Mouse (Mus musculus): ENCODE results near the gene Arhgdia.

The Arhgdia gene

DNA sequence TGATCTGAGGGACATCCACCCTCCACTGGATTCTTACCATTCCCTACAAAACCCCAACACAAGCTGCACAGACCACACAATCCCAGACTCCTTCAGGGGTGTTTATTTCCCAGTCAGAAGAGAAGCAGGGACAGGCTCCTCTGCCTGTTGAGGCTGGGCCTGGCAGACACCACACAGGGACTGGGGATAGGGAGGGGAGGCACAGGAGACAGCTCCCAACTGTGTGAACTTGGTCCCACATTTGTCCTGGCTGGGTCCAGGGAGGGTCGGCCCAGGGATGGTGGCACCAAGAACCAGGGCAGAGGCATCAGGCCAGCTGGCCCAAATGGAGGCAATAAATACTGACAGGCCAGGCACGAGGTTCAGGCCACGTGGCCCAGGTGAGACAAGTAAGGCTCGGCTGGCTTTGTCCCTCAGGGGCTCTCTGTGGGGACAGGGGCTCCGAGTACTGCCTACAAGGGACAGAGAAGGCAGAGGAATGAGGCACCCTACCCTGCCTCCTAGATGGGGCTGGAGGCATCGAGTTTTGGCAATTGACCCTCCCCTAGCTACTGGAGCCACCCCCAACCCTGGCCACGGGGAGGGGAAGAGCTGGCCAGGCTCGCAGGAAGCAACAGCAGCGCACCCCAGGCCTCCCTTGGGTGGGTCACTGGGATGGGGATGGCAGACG is 3.3 kb downstream of the Arhgdia start:
- no peak for DNase-seq (ENCODE audit: low read depth, low spot score)
- Histone ChIP-seq H3K27me3 (ENCODE audit: control insufficient read depth, insufficient read depth, low read length, poor library complexity, severe bottlenecking) (no peaks in the 10 kb centered on the region), H3K36me3 (ENCODE audit: control insufficient read depth, insufficient read depth, low read length, poor library complexity, severe bottlenecking) (peaks cover 19% of the 10 kb centered on the region)

GRCm38 (mm10) chr11:120577211-120578023 is 4.0 kb downstream of the Arhgdia start:
- Histone ChIP-seq H3K36me3 (ENCODE audit: control insufficient read depth, insufficient read depth, low read length, poor library complexity, severe bottlenecking) (peaks cover 19% of the 10 kb centered on the region), H3K27me3 (ENCODE audit: control insufficient read depth, insufficient read depth, low read length, poor library complexity, severe bottlenecking) (no peaks in the 10 kb centered on the region)
- peak; percentile 71 for DNase-seq (ENCODE audit: low read depth, low spot score)

DNA sequence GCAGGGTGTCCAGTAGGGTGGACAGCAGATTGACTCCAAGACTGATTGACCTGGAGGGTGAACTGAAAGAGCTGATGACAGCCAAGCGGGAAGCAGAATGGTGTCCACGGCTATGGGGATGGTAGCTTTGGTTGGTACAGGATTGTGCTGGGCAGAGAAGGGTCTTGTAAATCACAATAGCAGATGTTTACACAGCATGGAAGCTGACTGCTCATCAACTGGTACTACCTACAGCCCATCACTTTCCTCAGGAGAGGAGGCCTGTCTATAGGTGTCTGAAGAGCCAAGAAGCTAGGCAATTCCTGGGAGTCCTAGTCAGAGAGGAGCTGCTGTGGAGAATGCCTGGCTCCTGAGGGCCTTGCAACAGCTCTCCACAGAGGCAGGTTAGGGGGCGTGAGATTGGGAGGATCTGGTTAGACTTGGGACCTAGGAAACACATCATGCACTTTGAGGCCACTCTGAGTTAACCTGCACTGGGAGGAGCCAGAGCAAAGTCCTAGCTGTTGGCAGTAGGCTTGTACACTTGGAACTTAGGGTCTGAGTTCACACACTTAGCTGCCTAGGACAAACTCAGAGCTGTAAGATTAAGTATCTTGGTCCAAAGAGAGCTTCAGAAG is 5.0 kb downstream of the Arhgdia start:
- H3K36me3 ChIP-seq (ENCODE audit: control insufficient read depth, insufficient read depth, low read length, poor library complexity, severe bottlenecking) = peaks cover 19% of the 10 kb centered on the region
- no peak for DNase-seq (ENCODE audit: low read depth, low spot score)
- H3K27me3 ChIP-seq (ENCODE audit: control insufficient read depth, insufficient read depth, low read length, poor library complexity, severe bottlenecking) = no peaks in the 10 kb centered on the region

DNA sequence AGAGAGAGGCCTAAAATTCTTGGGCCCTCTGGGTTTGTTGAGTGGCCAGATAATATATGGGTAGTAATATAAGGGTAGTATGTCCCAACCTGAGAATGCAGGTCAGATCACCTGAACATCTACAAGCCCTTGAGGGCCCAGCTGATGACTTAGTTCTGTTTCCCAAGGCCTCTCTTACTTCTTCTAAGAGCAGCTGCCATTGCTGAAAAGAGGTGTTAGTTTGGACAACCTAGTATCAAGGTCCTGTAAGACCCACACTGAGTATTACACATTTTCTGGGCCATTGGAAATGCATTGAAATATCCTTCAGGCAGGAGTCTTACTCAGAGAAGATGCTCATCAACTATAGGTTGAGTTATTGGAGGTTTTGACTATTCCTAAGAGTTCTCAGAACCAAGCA is 5.5 kb downstream of the Arhgdia start:
- H3K36me3 ChIP-seq (ENCODE audit: control insufficient read depth, insufficient read depth, low read length, poor library complexity, severe bottlenecking) = peaks cover 19% of the 10 kb centered on the region
- H3K27me3 ChIP-seq (ENCODE audit: control insufficient read depth, insufficient read depth, low read length, poor library complexity, severe bottlenecking) = no peaks in the 10 kb centered on the region
- no peak for DNase-seq (ENCODE audit: low read depth, low spot score)

DNA sequence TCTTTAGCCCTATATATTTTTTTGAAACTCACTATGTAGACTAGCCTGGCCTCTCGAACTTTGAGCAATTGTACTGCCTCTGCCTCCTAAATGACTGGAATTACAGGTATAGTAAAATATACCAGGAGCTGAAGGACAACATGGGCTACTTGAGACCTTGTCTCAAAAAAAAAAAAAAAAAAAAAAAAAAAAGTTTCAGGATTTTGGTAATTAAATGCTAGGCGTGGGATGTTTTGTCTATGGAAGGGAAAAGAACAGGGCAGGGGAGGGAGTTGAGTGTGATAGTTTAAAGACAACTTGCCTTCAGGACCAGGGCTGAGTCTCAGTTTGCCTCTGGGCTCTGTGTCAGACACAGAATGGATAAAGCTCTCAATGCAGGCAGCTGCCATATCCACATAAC is 6.4 kb downstream of the Arhgdia start:
- no peak for DNase-seq (ENCODE audit: low read depth, low spot score)
- Histone ChIP-seq H3K27me3 (ENCODE audit: control insufficient read depth, insufficient read depth, low read length, poor library complexity, severe bottlenecking) (no peaks in the 10 kb centered on the region), H3K36me3 (ENCODE audit: control insufficient read depth, insufficient read depth, low read length, poor library complexity, severe bottlenecking) (peaks cover 20% of the 10 kb centered on the region)

DNA sequence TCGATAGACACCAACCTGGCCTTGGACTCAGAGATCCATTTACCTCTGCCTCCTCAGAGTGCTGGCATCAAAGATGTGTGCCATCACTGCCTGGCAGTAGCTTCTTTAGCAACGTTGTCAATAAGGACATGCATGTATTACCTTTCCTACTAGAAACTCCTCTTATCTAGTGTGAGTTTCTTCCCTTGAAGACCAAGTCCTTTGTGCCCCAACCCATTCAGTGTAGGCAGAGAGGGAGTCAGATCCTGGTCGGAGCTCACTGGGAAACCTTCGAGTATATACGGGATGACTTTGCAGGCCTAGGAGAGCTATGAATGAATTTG is 7.2 kb downstream of the Arhgdia start:
- Histone ChIP-seq H3K27me3 (ENCODE audit: control insufficient read depth, insufficient read depth, low read length, poor library complexity, severe bottlenecking) (no peaks in the 10 kb centered on the region), H3K36me3 (ENCODE audit: control insufficient read depth, insufficient read depth, low read length, poor library complexity, severe bottlenecking) (peaks cover 19% of the 10 kb centered on the region)
- no peak for DNase-seq (ENCODE audit: low read depth, low spot score)

DNA sequence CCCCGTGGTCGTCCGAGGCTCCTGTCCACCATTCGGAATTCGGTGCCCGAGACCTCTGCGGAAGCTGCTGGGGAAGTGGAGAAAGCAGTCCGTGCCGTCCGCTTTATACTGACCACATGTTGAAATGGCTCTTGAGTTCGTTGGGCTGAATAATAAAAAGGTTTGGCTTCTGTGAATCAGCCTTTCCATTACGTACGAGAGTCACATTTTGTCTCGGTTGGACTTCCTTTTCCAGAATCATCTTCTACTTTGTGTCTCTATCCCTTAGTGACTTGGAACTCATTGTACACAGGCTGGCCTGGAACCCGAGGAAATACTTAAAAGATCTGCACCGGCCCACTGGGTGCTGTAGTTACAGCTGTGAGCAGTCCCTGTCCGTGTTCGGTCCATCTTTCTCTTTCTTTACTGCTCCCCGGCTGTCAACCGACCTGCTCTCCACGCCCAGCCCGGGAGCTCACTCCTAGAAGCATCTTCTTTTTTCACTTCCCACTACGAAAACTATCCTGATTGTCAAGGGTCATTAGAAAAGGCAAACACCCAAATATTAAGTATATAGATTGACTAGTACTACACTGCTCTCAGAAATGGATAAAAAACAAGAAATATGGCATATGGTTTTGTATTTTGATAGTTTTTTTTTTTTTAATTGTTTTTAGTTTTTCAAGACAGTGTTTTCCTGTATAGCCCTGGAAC is 7.7 kb downstream of the Arhgdia start:
- Histone ChIP-seq H3K36me3 (ENCODE audit: control insufficient read depth, insufficient read depth, low read length, poor library complexity, severe bottlenecking) (peaks cover 14% of the 10 kb centered on the region), H3K27me3 (ENCODE audit: control insufficient read depth, insufficient read depth, low read length, poor library complexity, severe bottlenecking) (no peaks in the 10 kb centered on the region)
- peak; percentile 89 for DNase-seq (ENCODE audit: low read depth, low spot score)

DNA sequence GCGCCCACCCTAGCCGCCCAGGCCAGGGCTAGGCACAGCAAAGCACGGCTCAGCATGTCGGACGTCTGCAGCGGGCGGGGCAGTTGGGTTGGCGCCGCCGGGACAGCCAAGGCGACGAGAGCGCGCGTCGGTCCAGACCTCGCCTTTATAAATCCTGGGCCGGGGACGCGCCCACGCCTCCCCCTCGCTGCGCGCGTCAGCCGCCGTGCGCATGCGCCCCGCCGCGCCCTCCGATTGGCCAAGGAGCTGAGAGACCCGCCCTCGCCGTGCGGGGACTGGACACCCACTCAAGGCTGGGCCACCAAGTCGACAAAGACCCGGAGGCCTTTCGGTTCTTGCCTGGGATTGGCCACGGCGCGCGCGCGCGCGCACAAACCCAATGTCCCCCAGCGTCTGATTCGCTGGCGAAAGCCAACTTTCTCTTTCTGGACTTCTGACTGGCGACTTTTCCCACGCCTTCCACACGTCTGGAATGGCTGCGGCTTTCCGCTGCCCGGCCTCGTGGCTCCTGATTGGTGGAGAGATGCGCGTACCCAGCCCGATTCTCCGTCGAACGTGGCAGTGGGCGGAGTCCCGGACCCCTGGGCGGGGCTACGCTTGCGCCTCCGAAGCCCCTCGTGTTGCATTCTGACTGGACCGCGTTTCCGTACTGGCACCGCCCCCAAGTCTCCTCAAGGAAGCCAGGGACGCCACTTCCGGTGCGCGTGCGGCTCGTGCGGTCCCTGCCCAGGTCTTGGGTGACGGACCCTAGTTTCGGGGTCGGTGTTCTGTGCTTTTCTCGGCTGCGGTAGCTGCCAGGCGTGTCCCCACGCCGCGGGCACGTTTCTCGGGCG is 8.5 kb downstream of the Arhgdia start, which contains the start of gene P4hb:
P4hb (minus strand) TSS at position 502 of the 833 bp plus-strand sequence.
- Histone ChIP-seq H3K27me3 (ENCODE audit: control insufficient read depth, insufficient read depth, low read length, poor library complexity, severe bottlenecking) (no peaks in the 10 kb centered on the region), H3K36me3 (ENCODE audit: control insufficient read depth, insufficient read depth, low read length, poor library complexity, severe bottlenecking) (peaks cover 8% of the 10 kb centered on the region)
- peak; percentile 99 for DNase-seq (ENCODE audit: low read depth, low spot score)

- H3K27me3 ChIP-seq (ENCODE audit: control insufficient read depth, insufficient read depth, low read length, poor library complexity, severe bottlenecking) = no peaks in the 10 kb centered on the region
- no peak for DNase-seq (ENCODE audit: low read depth, low spot score)
Observed at GRCm38 (mm10) chr11:120572417-120572751, 9.0 kb downstream of the Arhgdia start.

DNA sequence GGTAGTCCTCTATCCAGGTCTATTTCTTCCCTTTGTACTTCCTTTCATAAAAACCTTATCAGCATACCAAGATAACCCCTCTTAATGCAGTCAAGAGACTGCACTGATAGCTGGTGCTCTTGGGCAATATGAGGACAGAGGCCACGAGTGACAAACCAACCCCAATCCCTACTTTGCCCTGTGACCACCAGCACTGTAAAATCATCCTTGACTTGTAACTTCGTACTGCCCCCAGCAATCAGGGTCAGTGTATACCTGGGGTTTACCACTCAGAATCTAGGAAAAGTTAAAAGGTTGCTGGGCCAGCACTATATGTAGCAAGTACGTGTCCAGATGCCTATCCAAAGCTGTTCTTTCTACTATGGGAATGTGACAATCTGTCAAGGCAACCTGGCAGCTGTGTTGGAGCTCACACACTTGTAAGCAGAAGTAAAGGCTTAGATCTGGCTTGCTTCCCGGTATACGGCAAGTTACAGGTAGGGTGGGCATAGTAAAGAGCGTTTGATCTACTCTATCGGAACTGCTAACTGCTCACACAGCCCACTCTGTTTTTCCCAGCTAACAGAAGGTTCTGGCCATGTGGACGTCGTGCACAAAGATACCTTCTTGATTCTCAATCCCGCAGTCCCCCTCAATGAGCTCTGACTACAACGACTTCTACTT is 9.5 kb downstream of the Arhgdia start:
- DNase-seq (ENCODE audit: low read depth, low spot score) = no peak
- Histone ChIP-seq H3K36me3 (ENCODE audit: control insufficient read depth, insufficient read depth, low read length, poor library complexity, severe bottlenecking) (peaks cover 4% of the 10 kb centered on the region), H3K27me3 (ENCODE audit: control insufficient read depth, insufficient read depth, low read length, poor library complexity, severe bottlenecking) (no peaks in the 10 kb centered on the region)

More at GRCm38 (mm10) chr11:120572417-120572751, 9.0 kb downstream of the Arhgdia start:
- peaks cover 4% of the 10 kb centered on the region; the same call in 1 of the 2 replicates for H3K36me3 ChIP-seq (ENCODE audit: control insufficient read depth, insufficient read depth, low read length, poor library complexity, severe bottlenecking)

DNA sequence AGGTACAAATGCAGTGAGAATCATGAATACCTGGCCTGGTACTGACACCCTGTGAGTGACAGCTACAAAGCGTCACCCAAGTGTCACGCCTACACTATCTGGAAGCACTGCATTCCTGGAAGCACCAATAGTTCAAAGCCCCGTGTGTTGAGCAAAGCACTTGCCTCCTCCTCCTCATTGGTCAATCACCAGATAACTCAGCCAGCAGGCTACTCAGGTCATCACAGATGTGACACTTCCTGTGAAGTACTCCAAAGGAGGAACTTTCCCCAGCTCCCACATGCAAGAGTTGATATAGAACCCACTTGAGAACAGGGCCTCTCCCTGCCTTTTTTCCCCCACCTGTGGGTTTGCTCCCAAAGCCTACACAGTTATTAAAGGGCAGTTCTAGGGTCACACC is 10.3 kb downstream of the Arhgdia start:
- no peak for DNase-seq (ENCODE audit: low read depth, low spot score)
- no peaks in the 10 kb centered on the region for H3K27me3 ChIP-seq (ENCODE audit: control insufficient read depth, insufficient read depth, low read length, poor library complexity, severe bottlenecking)
- peaks cover 4% of the 10 kb centered on the region for H3K36me3 ChIP-seq (ENCODE audit: control insufficient read depth, insufficient read depth, low read length, poor library complexity, severe bottlenecking)

DNA sequence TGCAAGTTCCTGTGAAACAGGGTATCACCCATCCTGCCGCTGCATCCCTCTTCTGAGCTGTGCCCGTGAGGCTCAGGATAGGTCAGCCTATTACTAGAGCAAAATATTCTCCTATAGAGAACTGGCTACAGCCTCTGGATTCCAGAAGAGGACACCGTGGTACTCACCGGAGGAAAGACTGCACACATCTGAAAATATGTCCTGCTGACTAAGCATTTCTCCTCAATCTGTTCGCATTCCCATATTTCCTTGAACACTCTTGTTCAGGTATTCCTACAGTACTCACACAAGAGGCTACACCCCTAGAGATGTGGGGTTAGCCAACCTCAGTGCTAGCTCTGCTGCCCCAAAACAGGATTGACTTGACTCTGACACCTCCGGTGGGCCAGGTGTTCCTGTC is 13.1 kb downstream of the Arhgdia start:
- no peak for DNase-seq (ENCODE audit: low read depth, low spot score)
- Histone ChIP-seq H3K27me3 (ENCODE audit: control insufficient read depth, insufficient read depth, low read length, poor library complexity, severe bottlenecking) (no peaks in the 10 kb centered on the region), H3K36me3 (ENCODE audit: control insufficient read depth, insufficient read depth, low read length, poor library complexity, severe bottlenecking) (peaks cover 12% of the 10 kb centered on the region)

DNA sequence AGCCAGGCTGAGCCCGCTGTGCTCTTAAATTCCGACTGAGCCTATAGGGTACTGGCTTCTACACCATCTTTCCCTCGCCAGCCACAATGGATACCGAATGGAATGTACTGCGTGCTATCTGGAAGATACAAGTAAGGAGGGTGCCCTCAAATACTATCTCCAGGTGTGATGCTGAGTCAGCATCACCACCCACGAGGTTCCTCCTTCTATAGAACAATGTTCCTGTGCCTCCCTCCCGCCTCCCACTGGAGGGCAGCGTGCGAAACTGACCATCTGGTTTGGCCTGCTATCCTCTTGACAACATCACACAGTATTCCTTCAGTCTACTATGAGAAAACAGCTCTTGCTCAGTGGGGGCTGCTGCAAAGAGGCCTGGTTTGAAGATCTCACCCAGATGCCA is 16.3 kb downstream of the Arhgdia start:
- Histone ChIP-seq H3K27me3 (ENCODE audit: control insufficient read depth, insufficient read depth, low read length, poor library complexity, severe bottlenecking) (no peaks in the 10 kb centered on the region), H3K36me3 (ENCODE audit: control insufficient read depth, insufficient read depth, low read length, poor library complexity, severe bottlenecking) (peaks cover 32% of the 10 kb centered on the region)

GRCm38 (mm10) chr11:120562949-120563348 is 18.5 kb downstream of the Arhgdia start:
- DNase-seq (ENCODE audit: low read depth, low spot score) = no peak
- H3K36me3 ChIP-seq (ENCODE audit: control insufficient read depth, insufficient read depth, low read length, poor library complexity, severe bottlenecking) = peaks cover 28% of the 10 kb centered on the region
- no peaks in the 10 kb centered on the region for H3K27me3 ChIP-seq (ENCODE audit: control insufficient read depth, insufficient read depth, low read length, poor library complexity, severe bottlenecking)

More for the DNA sequence above, 16.3 kb downstream of the Arhgdia start:
- DNase-seq (ENCODE audit: low read depth, low spot score) = no peak
